Mouse (Mus musculus) limb, embryonic 14.5 days (tissue): ENCODE data around the gene Lrrc34. TPM values are rescaled to one million over a fixed set of nuclear protein-coding genes. Genes with fewer than 3 reads are reported as not detected.

Experiments
- ATAC-seq: fragments of 200-750 bp; cut with Nextera tagmentation; 2 replicates; pipeline ENCODE4 v1.8.0; 2017; ENCODE audit warnings: low read depth, moderate number of reproducible peaks, moderate TSS enrichment; ENCODE audit not compliant: low FRiP score
- DNase-seq: peaks from one replicate; pipeline ENCODE4 v3.0.0-alpha.2; 2015; ENCODE audit warnings: low spot score
- H3K27ac ChIP-seq: fragments of 300-500 bp; sonication (generic); replicated peaks from 2 replicates; pipeline ENCODE4 v1.5.1; 2014; ENCODE audit warnings: low read depth, mild to moderate bottlenecking, low read length, moderate library complexity, mixed read lengths
- H3K27me3 ChIP-seq: fragments of 300-500 bp; sonication (generic); 2 replicates; pipeline ENCODE4 v1.6.1; 2014; ENCODE audit warnings: low read length, mixed read lengths; ENCODE audit not compliant: control insufficient read depth, insufficient read depth
- H3K36me3 ChIP-seq: fragments of 300-500 bp; sonication (generic); 2 replicates; pipeline ENCODE4 v1.6.1; 2014; ENCODE audit warnings: mild to moderate bottlenecking, low read length, moderate library complexity, mixed read lengths; ENCODE audit not compliant: control insufficient read depth, insufficient read depth
- H3K4me1 ChIP-seq: fragments of 300-500 bp; sonication (generic); 2 replicates; pipeline ENCODE4 v1.6.1; 2014; ENCODE audit warnings: antibody characterized with exemption, low read length, mixed read lengths; ENCODE audit not compliant: control insufficient read depth, insufficient read depth
- H3K4me2 ChIP-seq: fragments of 300-500 bp; sonication (generic); replicated peaks from 2 replicates; pipeline ENCODE4 v1.6.1; 2014; ENCODE audit warnings: low read depth, mild to moderate bottlenecking, low read length, moderate library complexity; ENCODE audit not compliant: severe bottlenecking
- H3K4me3 ChIP-seq: fragments of 300-500 bp; sonication (generic); replicated peaks from 2 replicates; pipeline ENCODE4 v1.5.1; 2014; ENCODE audit warnings: low read length
- H3K9ac ChIP-seq: fragments of 300-500 bp; sonication (generic); 2 replicates; pipeline ENCODE4 v1.6.1; 2014; ENCODE audit warnings: mild to moderate bottlenecking, low read depth, low read length, moderate library complexity; ENCODE audit not compliant: severe bottlenecking
- H3K9me3 ChIP-seq: fragments of 300-500 bp; sonication (generic); 2 replicates; pipeline ENCODE4 v1.6.1; 2016; ENCODE audit warnings: low read length; ENCODE audit not compliant: control insufficient read depth
- POLR2A ChIP-seq: fragments of 200-500 bp; IDR thresholded peaks from 2 replicates; pipeline ENCODE4 v1.8.0; 2012; ENCODE audit warnings: inconsistent platforms, mild to moderate bottlenecking, moderate library complexity, borderline replicate concordance; ENCODE audit not compliant: insufficient read depth, insufficient read length; ENCODE audit errors: extremely low read depth
- WGBS: fragments of 180-500 bp; shearing (Covaris S2); extraction: QIAGEN DNeasy Blood & Tissue Kit; methylation state at CpG from one replicate; pipeline ENCODE4 v1.1.7; 2014; 5-methylcytosine and 5-hydroxymethylcytosine counted together
- polyA plus RNA-seq, 2 experiments: library from polyadenylated mRNA; depleted of rRNA in 1 of 2; stranded (reverse) in 1 of 2; unstranded in 1 of 2; fragments of >200 nt; fragmentation: Nextera tagmentation in 1 of 2; extraction: Ambion mirVana in 1 of 2; gene quantifications; 2 replicates each; pipeline versions ENCODE4 v1.2.1 to v1.2.3; 2012 to 2014

The Lrrc34 gene
- polyA plus RNA-seq, 2 experiments: 0.52 to 0.76 TPM

GRCm38 (mm10) chr3:30658486-30658885, 10.8 kb upstream of the Lrrc34 start:
- H3K4me2 ChIP-seq: no peak overlapping the region
- H3K9me3 ChIP-seq: no peaks in the 10 kb centered on the region
- no peaks in the 10 kb centered on the region for H3K36me3 ChIP-seq
- H3K27me3 ChIP-seq: no peaks in the 10 kb centered on the region
- H3K9ac ChIP-seq: no peak overlapping the region
- TF ChIP-seq POLR2A: no peak
- no peak for DNase-seq
- WGBS: 82% methylated on average over 9 of the region's 9 CpGs
- H3K27ac ChIP-seq: no peak overlapping the region
- no peaks in the 10 kb centered on the region for H3K4me1 ChIP-seq
- ATAC-seq: no peak
- H3K4me3 ChIP-seq: no peak overlapping the region

- 84% methylated on average over 5 of the region's 5 CpGs for WGBS
- H3K9ac ChIP-seq: no peak overlapping the region
- no peak for ATAC-seq
Measured at GRCm38 (mm10) chr3:30655937-30656336, 8.3 kb upstream of the Lrrc34 start.

GRCm38 (mm10) chr3:30650062-30650841, 2.6 kb upstream of the Lrrc34 start:
- Histone ChIP-seq H3K27me3 (no peaks in the 10 kb centered on the region), H3K4me2 (peak overlapping the region; percentile 80), H3K36me3 (no peaks in the 10 kb centered on the region), H3K4me3 (peak overlapping the region; percentile 43), H3K27ac (no peak overlapping the region), H3K9ac (peak overlapping the region; percentile 47), H3K9me3 (no peaks in the 10 kb centered on the region), H3K4me1 (peaks cover 4% of the 10 kb centered on the region; the same call in 1 of the 2 replicates)
- TF ChIP-seq POLR2A: no peak
- DNase-seq (no peak), ATAC-seq (no peak)
- WGBS: under 1% methylated on average over 41 of the region's 41 CpGs

More at GRCm38 (mm10) chr3:30655937-30656336, 8.3 kb upstream of the Lrrc34 start:
- Histone ChIP-seq H3K36me3 (no peaks in the 10 kb centered on the region), H3K27me3 (no peaks in the 10 kb centered on the region), H3K4me1 (no peaks in the 10 kb centered on the region; the same call in 1 of the 2 replicates), H3K4me3 (no peak overlapping the region), H3K27ac (no peak overlapping the region), H3K9me3 (no peaks in the 10 kb centered on the region), H3K4me2 (no peak overlapping the region)
- no peak for TF ChIP-seq POLR2A
- no peak for DNase-seq

DNA sequence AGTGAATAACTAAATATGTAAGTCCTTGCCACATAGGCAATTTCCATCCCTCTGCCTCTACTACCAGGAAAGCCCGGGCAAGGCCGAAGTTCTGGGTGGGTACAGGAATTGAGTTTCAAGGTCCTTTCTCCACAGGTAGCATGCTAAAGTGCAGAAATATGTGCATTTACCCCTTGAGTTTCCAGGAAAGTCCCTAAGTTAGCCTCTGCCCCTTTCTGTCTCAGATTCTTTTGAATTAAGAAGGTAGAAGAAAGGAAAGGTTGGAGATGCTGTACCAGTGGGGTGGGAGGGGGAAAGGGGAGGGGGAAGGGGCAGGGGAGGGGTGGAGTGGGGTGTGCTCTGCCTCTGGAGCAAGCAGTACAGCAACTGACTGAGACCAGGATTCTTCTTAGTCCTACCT, 797 bp upstream of the Lrrc34 start:
- Histone ChIP-seq H3K9me3 (no peaks in the 10 kb centered on the region), H3K27ac (no peak overlapping the region), H3K36me3 (no peaks in the 10 kb centered on the region), H3K9ac (no peak overlapping the region), H3K4me1 (peaks cover 4% of the 10 kb centered on the region; the same call in 1 of the 2 replicates), H3K4me2 (no peak overlapping the region), H3K4me3 (no peak overlapping the region), H3K27me3 (no peaks in the 10 kb centered on the region)
- no peak for TF ChIP-seq POLR2A
- ATAC-seq: no peak
- WGBS: 87% methylated on average over 2 of the region's 2 CpGs
- DNase-seq: no peak

DNA sequence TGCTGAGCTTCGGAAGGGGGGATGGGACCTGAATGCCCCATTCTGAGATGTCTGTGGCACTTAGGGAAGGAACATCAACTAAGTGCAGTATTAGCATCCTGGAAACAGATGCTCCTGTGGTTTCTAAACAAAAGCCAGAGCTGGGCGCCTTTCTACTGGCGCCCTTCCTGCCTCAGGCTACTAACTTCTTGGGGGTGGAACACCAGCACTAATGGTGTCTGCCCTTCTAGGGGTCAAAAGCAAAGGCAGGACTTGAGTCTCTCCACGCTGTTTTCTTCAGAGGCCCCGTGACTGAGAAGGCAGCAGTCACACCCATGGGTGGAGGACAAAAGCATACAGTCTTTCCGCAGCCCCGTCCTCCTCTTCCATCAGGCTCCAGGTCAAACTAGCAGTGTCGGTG, 908 bp downstream of the Lrrc34 start:
- Histone ChIP-seq H3K4me1 (peaks cover 4% of the 10 kb centered on the region; the same call in 1 of the 2 replicates), H3K9ac (no peak overlapping the region), H3K27me3 (no peaks in the 10 kb centered on the region), H3K9me3 (no peaks in the 10 kb centered on the region), H3K27ac (no peak overlapping the region), H3K4me3 (no peak overlapping the region), H3K36me3 (no peaks in the 10 kb centered on the region), H3K4me2 (no peak overlapping the region)
- no peak for ATAC-seq
- WGBS: 47% methylated on average over 8 of the region's 8 CpGs
- TF ChIP-seq POLR2A: no peak
- DNase-seq: no peak

DNA sequence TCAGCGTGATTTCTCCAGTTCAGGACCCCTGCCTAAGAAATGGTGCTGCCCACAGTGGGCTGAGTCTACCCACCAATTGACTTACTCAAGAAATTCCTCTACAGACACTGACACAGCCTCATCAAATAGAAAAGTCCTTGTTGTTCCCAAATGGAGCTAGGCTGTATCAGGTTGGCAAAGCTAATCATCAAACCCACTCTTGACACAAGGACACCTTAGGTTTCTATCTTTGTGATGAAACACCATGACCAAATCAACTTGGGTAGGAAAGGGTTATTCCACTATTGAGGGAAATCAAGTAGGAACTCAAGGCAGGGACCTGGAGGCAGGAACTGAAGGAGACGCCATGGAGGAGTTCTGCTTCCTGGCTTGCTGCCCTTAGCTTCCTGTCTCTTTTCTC, 3.5 kb downstream of the Lrrc34 start, which contains the start of gene Lrriq4:
Lrriq4 (plus strand) TSS at position 301 of the 400 bp plus-strand sequence.
- TF ChIP-seq POLR2A: no peak
- Histone ChIP-seq H3K9me3 (no peaks in the 10 kb centered on the region), H3K4me3 (no peak within 1 kb of the TSS), H3K9ac (no peak within 1 kb of the TSS), H3K27ac (no peak within 1 kb of the TSS), H3K4me1 (no peaks in the 10 kb centered on the region), H3K36me3 (no peaks in the 10 kb centered on the region), H3K27me3 (no peaks in the 10 kb centered on the region), H3K4me2 (no peak within 1 kb of the TSS)
- DNase-seq (no peak), ATAC-seq (no peak)
- 67% methylated on average over 2 of the region's 2 CpGs for WGBS
